Mouse (Mus musculus) neural tube, embryonic 13.5 days (tissue): ENCODE measurements at regions not wholly inside any gene's neighbourhood (a gene's known extent, or its start where the extent isn't known, plus 50 kb on each side); places are given as distances from the start of the nearest gene placed in this dataset.

Source experiments
- ATAC-seq: fragments of 200-750 bp; cut with Nextera tagmentation; 2 replicates; pipeline ENCODE4 v1.8.0; 2017; ENCODE audit warnings: low read depth, mild to moderate bottlenecking, moderate TSS enrichment, moderate library complexity
- H3K27ac ChIP-seq: fragments of 300-500 bp; sonication (generic); replicated peaks from 2 replicates; pipeline ENCODE4 v1.5.1; 2015; ENCODE audit warnings: moderate library complexity, mild to moderate bottlenecking, inconsistent platforms
- H3K27me3 ChIP-seq: fragments of 300-500 bp; sonication (generic); 2 replicates; pipeline ENCODE4 v1.6.1; 2015; ENCODE audit warnings: mild to moderate bottlenecking, inconsistent platforms
- H3K36me3 ChIP-seq: fragments of 300-500 bp; sonication (generic); 2 replicates; pipeline ENCODE4 v1.6.1; 2015; ENCODE audit warnings: mild to moderate bottlenecking, inconsistent platforms
- H3K4me1 ChIP-seq: fragments of 300-500 bp; sonication (generic); replicated peaks from 2 replicates; pipeline ENCODE4 v1.6.1; 2015; ENCODE audit warnings: inconsistent platforms
- H3K4me2 ChIP-seq: fragments of 300-500 bp; sonication (generic); 2 replicates; pipeline ENCODE4 v1.6.1; 2015; ENCODE audit warnings: inconsistent platforms, mild to moderate bottlenecking, moderate library complexity
- H3K4me3 ChIP-seq: fragments of 300-500 bp; sonication (generic); 2 replicates; pipeline ENCODE4 v1.5.1; 2015; ENCODE audit warnings: mild to moderate bottlenecking, inconsistent platforms
- H3K9ac ChIP-seq: fragments of 300-500 bp; sonication (generic); 2 replicates; pipeline ENCODE4 v1.6.1; 2015; ENCODE audit warnings: moderate library complexity, mild to moderate bottlenecking, inconsistent platforms
- H3K9me3 ChIP-seq: fragments of 300-500 bp; sonication (generic); 2 replicates; pipeline ENCODE4 v1.6.1; 2016; ENCODE audit warnings: inconsistent platforms
- WGBS: fragments of 180-500 bp; shearing (Covaris S2); methylation state at CpG from one replicate; pipeline ENCODE4 v1.1.7; 2015; 5-methylcytosine and 5-hydroxymethylcytosine counted together

- Histone ChIP-seq H3K4me1 (peaks cover 22% of the 10 kb centered on the region), H3K9ac (no peak overlapping the region), H3K4me3 (no peak overlapping the region), H3K27ac (no peak overlapping the region), H3K9me3 (no peaks in the 10 kb centered on the region), H3K4me2 (no peak overlapping the region), H3K27me3 (no peaks in the 10 kb centered on the region), H3K36me3 (no peaks in the 10 kb centered on the region)
- no peak for ATAC-seq
- WGBS = 61% methylated on average over 8 of the region's 8 CpGs
These were observed 76.9 kb upstream of the Map1b start for GRCm38 (mm10) chr13:99593243-99593635.

GRCm38 (mm10) chr13:99592596-99593242 is 76.4 kb upstream of the Map1b start:
- ATAC-seq = no peak
- H3K4me3 ChIP-seq = no peak overlapping the region
- no peak overlapping the region for H3K27ac ChIP-seq
- no peaks in the 10 kb centered on the region for H3K9me3 ChIP-seq
- H3K4me2 ChIP-seq = no peak overlapping the region
- no peaks in the 10 kb centered on the region for H3K27me3 ChIP-seq
- peaks cover 22% of the 10 kb centered on the region for H3K4me1 ChIP-seq
- no peak overlapping the region for H3K9ac ChIP-seq
- WGBS = 18% methylated on average over 15 of the region's 15 CpGs
- no peaks in the 10 kb centered on the region for H3K36me3 ChIP-seq

- ATAC-seq = no peak
- WGBS = 88% methylated on average over 8 of the region's 8 CpGs
- Histone ChIP-seq H3K36me3 (no peaks in the 10 kb centered on the region), H3K9me3 (no peaks in the 10 kb centered on the region), H3K9ac (no peak overlapping the region), H3K4me3 (no peak overlapping the region), H3K27me3 (no peaks in the 10 kb centered on the region), H3K27ac (no peak overlapping the region), H3K4me1 (peaks cover 22% of the 10 kb centered on the region), H3K4me2 (no peak overlapping the region)
These were observed 72.3 kb upstream of the Map1b start for GRCm38 (mm10) chr13:99588646-99589045.

GRCm38 (mm10) chr13:99583841-99584240 is 67.5 kb upstream of the Map1b start:
- Histone ChIP-seq H3K36me3 (no peaks in the 10 kb centered on the region), H3K27ac (peak overlapping the region; percentile 61), H3K9me3 (0 out of 2 replicates have a peak, but pooled peaks cover 3% of the 10 kb centered on the region), H3K4me1 (peaks cover 30% of the 10 kb centered on the region), H3K9ac (no peak overlapping the region), H3K4me2 (no peak overlapping the region), H3K27me3 (no peaks in the 10 kb centered on the region), H3K4me3 (no peak overlapping the region)
- WGBS = 8% methylated on average over 3 of the region's 3 CpGs
- ATAC-seq = no peak

GRCm38 (mm10) chr13:99580296-99580695 is 64.0 kb upstream of the Map1b start:
- H3K27ac ChIP-seq = peak overlapping the region; percentile 38; the same call in 1 of the 2 replicates
- 77% methylated on average over 5 of the region's 5 CpGs for WGBS
- H3K36me3 ChIP-seq = no peaks in the 10 kb centered on the region
- H3K27me3 ChIP-seq = no peaks in the 10 kb centered on the region
- peaks cover 30% of the 10 kb centered on the region for H3K4me1 ChIP-seq
- no peak for ATAC-seq
- H3K4me3 ChIP-seq = no peak overlapping the region
- no peak overlapping the region for H3K9ac ChIP-seq
- H3K4me2 ChIP-seq = no peak overlapping the region
- H3K9me3 ChIP-seq = peaks cover 8% of the 10 kb centered on the region; the same call in 1 of the 2 replicates

GRCm38 (mm10) chr13:99579596-99580175 is 63.3 kb upstream of the Map1b start:
- peak; percentile 56; the same call in 1 of the 2 replicates for ATAC-seq
- H3K27ac ChIP-seq = peak overlapping the region; percentile 38; the same call in 1 of the 2 replicates

GRCm38 (mm10) chr13:99577686-99578085 is 61.3 kb upstream of the Map1b start:
- 82% methylated on average over 4 of the region's 4 CpGs for WGBS
- no peak overlapping the region for H3K9ac ChIP-seq
- H3K4me3 ChIP-seq = no peak overlapping the region
- H3K4me2 ChIP-seq = no peak overlapping the region
- no peak overlapping the region for H3K27ac ChIP-seq
- no peaks in the 10 kb centered on the region for H3K27me3 ChIP-seq
- no peak for ATAC-seq
- H3K36me3 ChIP-seq = no peaks in the 10 kb centered on the region
- H3K9me3 ChIP-seq = peaks cover 8% of the 10 kb centered on the region; the same call in 1 of the 2 replicates
- peaks cover 14% of the 10 kb centered on the region for H3K4me1 ChIP-seq

More at GRCm38 (mm10) chr13:99579596-99580175, 63.3 kb upstream of the Map1b start:
- no peak overlapping the region for H3K9ac ChIP-seq
- WGBS = 62% methylated on average over 8 of the region's 8 CpGs
- H3K27me3 ChIP-seq = no peaks in the 10 kb centered on the region
- peaks cover 8% of the 10 kb centered on the region; the same call in 1 of the 2 replicates for H3K9me3 ChIP-seq
- H3K4me1 ChIP-seq = peaks cover 28% of the 10 kb centered on the region
- H3K4me2 ChIP-seq = no peak overlapping the region
- no peak overlapping the region for H3K4me3 ChIP-seq
- no peaks in the 10 kb centered on the region for H3K36me3 ChIP-seq

- Histone ChIP-seq H3K36me3 (no peaks in the 10 kb centered on the region), H3K9me3 (no peaks in the 10 kb centered on the region), H3K9ac (no peak overlapping the region), H3K4me3 (no peak overlapping the region), H3K27ac (no peak overlapping the region), H3K4me2 (no peak overlapping the region), H3K27me3 (no peaks in the 10 kb centered on the region), H3K4me1 (no peaks in the 10 kb centered on the region)
- no peak for ATAC-seq
- WGBS = 86% methylated on average over 7 of the region's 7 CpGs
These were observed 56.7 kb upstream of the Map1b start for GRCm38 (mm10) chr13:99573021-99573420.

- Histone ChIP-seq H3K27me3 (no peaks in the 10 kb centered on the region), H3K27ac (no peak overlapping the region), H3K4me2 (no peak overlapping the region), H3K4me3 (no peak overlapping the region), H3K4me1 (no peaks in the 10 kb centered on the region), H3K36me3 (no peaks in the 10 kb centered on the region), H3K9me3 (no peaks in the 10 kb centered on the region), H3K9ac (no peak overlapping the region)
- 90% methylated on average over 5 of the region's 5 CpGs for WGBS
- ATAC-seq = no peak
These were observed 56.0 kb upstream of the Map1b start for GRCm38 (mm10) chr13:99572381-99572780.
